Mouse (Mus musculus) brain, embryonic 14.5 days (tissue): Measurements from ENCODE around the gene Nrcam.

ENCODE experiments used
- CTCF ChIP-seq: fragments of 200-500 bp; IDR thresholded peaks from 2 replicates; pipeline ENCODE4 v1.5.1; 2012; ENCODE audit warnings: inconsistent platforms, mild to moderate bottlenecking, moderate library complexity, borderline replicate concordance; ENCODE audit not compliant: insufficient read depth, insufficient read length; ENCODE audit errors: extremely low read depth
- POLR2A ChIP-seq: fragments of 200-500 bp; IDR thresholded peaks from 2 replicates; pipeline ENCODE4 v1.6.1; 2012; ENCODE audit warnings: mild to moderate bottlenecking, inconsistent platforms, borderline replicate concordance; ENCODE audit not compliant: poor library complexity, insufficient read depth, insufficient read length, severe bottlenecking; ENCODE audit errors: extremely low read depth

DNA sequence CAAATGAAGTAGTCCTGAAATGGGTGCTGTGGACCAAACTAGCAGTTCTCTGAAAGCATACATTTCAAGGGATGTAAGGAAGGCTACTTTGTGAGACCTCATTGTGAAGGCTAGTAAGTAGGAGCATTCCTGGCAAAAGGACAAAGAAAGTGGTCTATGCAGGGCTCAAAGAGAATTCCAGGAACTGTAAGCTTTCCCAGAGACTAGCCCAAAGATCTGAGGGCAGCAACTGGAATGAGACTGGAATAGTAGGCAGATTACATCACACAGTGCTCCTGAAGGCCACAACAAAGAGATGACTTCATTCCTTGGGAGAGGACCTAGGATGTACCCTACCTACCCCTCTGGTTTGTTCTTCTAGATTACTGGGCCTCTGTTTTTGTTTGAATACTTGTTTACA is 27.9 kb upstream of the Nrcam start:
- TF ChIP-seq CTCF (no peak), POLR2A (no peak)
